Mouse (Mus musculus): Measurements from ENCODE around the gene Ammecr1. TPM values are rescaled to one million over a fixed set of nuclear protein-coding genes. Genes with fewer than 3 reads are reported as not detected.

Ammecr1 gene
- 10 to 100 TPM; 10.1 to 11.6 TPM for total RNA-seq (2021)
- long read RNA-seq, experiment 1, full-length matches to known transcripts: 4 of 6 reads
- long read RNA-seq, experiment 1, partial matches to known transcripts: 0 of 6 reads
- long read RNA-seq, experiment 1, other reads (novel, unspliced or antisense): 2 of 6 reads
- long read RNA-seq, experiment 2, full-length matches to known transcripts: 1 of 1 reads
- long read RNA-seq, experiment 2, partial matches to known transcripts: 0 of 1 reads
- long read RNA-seq, experiment 2, other reads (novel, unspliced or antisense): 0 of 1 reads

- peak; percentile 77 to 86 for DNase-seq
Measured at GRCm38 (mm10) chrX:142966008-142966966, at the start of gene Ammecr1. Gene Ammecr1 (minus strand): TSS chrX:142966728.

- no peak for DNase-seq
Measured at GRCm38 (mm10) chrX:143014118-143014517, 47.6 kb upstream of the Ammecr1 start.

GRCm38 (mm10) chrX:143012334-143012733, 45.8 kb upstream of the Ammecr1 start:
- no peak for DNase-seq

GRCm38 (mm10) chrX:143011865-143012264, 45.3 kb upstream of the Ammecr1 start:
- no peak for DNase-seq

GRCm38 (mm10) chrX:143004131-143004846, 37.8 kb upstream of the Ammecr1 start:
- DNase-seq: no peak

GRCm38 (mm10) chrX:142997214-142997613, 30.7 kb upstream of the Ammecr1 start:
- no peak for DNase-seq

GRCm38 (mm10) chrX:142994514-142994913, 28.0 kb upstream of the Ammecr1 start:
- DNase-seq: no peak

GRCm38 (mm10) chrX:142984170-142984569, 17.6 kb upstream of the Ammecr1 start:
- DNase-seq: no peak

GRCm38 (mm10) chrX:142983638-142984037, 17.1 kb upstream of the Ammecr1 start:
- DNase-seq: no peak

- no peak for DNase-seq
Measured at GRCm38 (mm10) chrX:142981530-142982130, 15.1 kb upstream of the Ammecr1 start.

GRCm38 (mm10) chrX:142980855-142981529, 14.5 kb upstream of the Ammecr1 start:
- no peak for DNase-seq

GRCm38 (mm10) chrX:142979224-142979623, 12.7 kb upstream of the Ammecr1 start:
- no peak for DNase-seq

- no peak for DNase-seq
Measured at GRCm38 (mm10) chrX:142972443-142972970, 6.0 kb upstream of the Ammecr1 start.

- no peak for DNase-seq
Measured at GRCm38 (mm10) chrX:142971759-142972158, 5.2 kb upstream of the Ammecr1 start.

- no peak for DNase-seq
Measured at GRCm38 (mm10) chrX:142967067-142967466, 539 bp upstream of the Ammecr1 start.

GRCm38 (mm10) chrX:142965236-142966007, 1.1 kb downstream of the Ammecr1 start:
- DNase-seq: peak; percentile 7 to 9

GRCm38 (mm10) chrX:142960434-142960833, 6.1 kb downstream of the Ammecr1 start:
- no peak for DNase-seq

GRCm38 (mm10) chrX:142959674-142960307, 6.7 kb downstream of the Ammecr1 start:
- DNase-seq: no peak

- no peak for DNase-seq
Measured at GRCm38 (mm10) chrX:142928430-142928829, 38.1 kb downstream of the Ammecr1 start.

- DNase-seq: no peak
Measured at GRCm38 (mm10) chrX:142917394-142917793, 49.1 kb downstream of the Ammecr1 start.

All from adrenal gland, postnatal 36 days (tissue).